Mouse (Mus musculus) heart, embryonic 13.5 days (tissue): Measurements from ENCODE around the gene Cdkal1. TPM values are rescaled to one million over a fixed set of nuclear protein-coding genes. Genes with fewer than 3 reads are reported as not detected.

Experiments used
- ATAC-seq: fragments of 200-750 bp; cut with Nextera tagmentation; 2 replicates; pipeline ENCODE4 v1.8.0; 2017; ENCODE audit warnings: moderate TSS enrichment; ENCODE audit not compliant: insufficient number of reproducible peaks, low FRiP score, low TSS enrichment; ENCODE audit errors: extremely low read depth
- H3K27ac ChIP-seq: fragments of 300-500 bp; sonication (generic); replicated peaks from 2 replicates; pipeline ENCODE4 v1.5.1; 2015; ENCODE audit warnings: moderate library complexity, mild to moderate bottlenecking, inconsistent platforms
- H3K27me3 ChIP-seq: fragments of 300-500 bp; sonication (generic); replicated peaks from 2 replicates; pipeline ENCODE4 v1.6.1; 2015; ENCODE audit warnings: mild to moderate bottlenecking, inconsistent platforms
- H3K36me3 ChIP-seq: fragments of 300-500 bp; sonication (generic); 2 replicates; pipeline ENCODE4 v1.6.1; 2015; ENCODE audit warnings: mild to moderate bottlenecking, inconsistent platforms
- H3K4me1 ChIP-seq: fragments of 300-500 bp; sonication (generic); 2 replicates; pipeline ENCODE4 v1.6.1; 2015; ENCODE audit warnings: inconsistent platforms
- H3K4me2 ChIP-seq: fragments of 300-500 bp; sonication (generic); 2 replicates; pipeline ENCODE4 v1.6.1; 2015; ENCODE audit warnings: inconsistent platforms, mild to moderate bottlenecking, moderate library complexity
- H3K4me3 ChIP-seq: fragments of 300-500 bp; sonication (generic); 2 replicates; pipeline ENCODE4 v1.5.1; 2015; ENCODE audit warnings: moderate library complexity, mild to moderate bottlenecking, inconsistent platforms
- H3K9ac ChIP-seq: fragments of 300-500 bp; sonication (generic); 2 replicates; pipeline ENCODE4 v1.6.1; 2015; ENCODE audit warnings: inconsistent platforms, mild to moderate bottlenecking, moderate library complexity
- H3K9me3 ChIP-seq: fragments of 300-500 bp; sonication (generic); 2 replicates; pipeline ENCODE4 v1.6.1; 2016; ENCODE audit warnings: inconsistent platforms
- WGBS: fragments of 180-500 bp; shearing (Covaris S2); methylation state at CpG from one replicate; pipeline ENCODE4 v1.1.7; 2015; ENCODE audit warnings: mixed read lengths; 5-methylcytosine and 5-hydroxymethylcytosine counted together
- polyA plus RNA-seq: library from polyadenylated mRNA; unstranded; fragments of >200 nt; fragmentation: Nextera tagmentation; extraction: Ambion mirVana; gene quantifications from 2 replicates; pipeline ENCODE4 v1.2.1, GENCODE M21; 2015

The Cdkal1 gene
- polyA plus RNA-seq, 1 experiment from 2014 or later, result 19.7 TPM

DNA sequence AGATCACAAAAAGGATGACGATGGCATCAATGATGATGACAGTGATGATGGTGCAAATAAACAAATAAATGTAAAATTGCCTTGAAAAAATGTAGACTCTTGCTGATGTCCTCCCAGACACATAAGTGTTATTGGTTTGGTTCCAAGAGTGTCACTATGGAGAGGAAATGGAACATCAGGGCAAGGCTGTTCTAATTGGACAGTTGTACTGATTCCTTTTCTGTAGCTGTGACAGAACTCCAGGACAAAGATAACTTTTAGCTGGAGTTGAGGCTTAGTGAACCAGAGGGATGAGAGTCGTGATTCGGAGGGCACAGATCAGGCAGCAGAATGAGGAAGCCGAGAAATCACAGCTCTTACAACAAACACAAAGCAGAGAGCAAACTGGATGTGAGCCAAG lies 111.7 kb downstream of the Cdkal1 start:
- H3K27ac ChIP-seq, result 0 out of 2 replicates have a peak overlapping the region, but pooled peaks have one; percentile 17
- no peaks in the 10 kb centered on the region for H3K9me3 ChIP-seq
- 49% methylated on average over 4 of the region's 4 CpGs for WGBS
- no peak overlapping the region for H3K9ac ChIP-seq
- ATAC-seq, result no peak
- no peaks in the 10 kb centered on the region for H3K27me3 ChIP-seq
- H3K36me3 ChIP-seq, result no peaks in the 10 kb centered on the region
- no peak overlapping the region for H3K4me2 ChIP-seq
- peaks cover 36% of the 10 kb centered on the region for H3K4me1 ChIP-seq
- no peak overlapping the region for H3K4me3 ChIP-seq

DNA sequence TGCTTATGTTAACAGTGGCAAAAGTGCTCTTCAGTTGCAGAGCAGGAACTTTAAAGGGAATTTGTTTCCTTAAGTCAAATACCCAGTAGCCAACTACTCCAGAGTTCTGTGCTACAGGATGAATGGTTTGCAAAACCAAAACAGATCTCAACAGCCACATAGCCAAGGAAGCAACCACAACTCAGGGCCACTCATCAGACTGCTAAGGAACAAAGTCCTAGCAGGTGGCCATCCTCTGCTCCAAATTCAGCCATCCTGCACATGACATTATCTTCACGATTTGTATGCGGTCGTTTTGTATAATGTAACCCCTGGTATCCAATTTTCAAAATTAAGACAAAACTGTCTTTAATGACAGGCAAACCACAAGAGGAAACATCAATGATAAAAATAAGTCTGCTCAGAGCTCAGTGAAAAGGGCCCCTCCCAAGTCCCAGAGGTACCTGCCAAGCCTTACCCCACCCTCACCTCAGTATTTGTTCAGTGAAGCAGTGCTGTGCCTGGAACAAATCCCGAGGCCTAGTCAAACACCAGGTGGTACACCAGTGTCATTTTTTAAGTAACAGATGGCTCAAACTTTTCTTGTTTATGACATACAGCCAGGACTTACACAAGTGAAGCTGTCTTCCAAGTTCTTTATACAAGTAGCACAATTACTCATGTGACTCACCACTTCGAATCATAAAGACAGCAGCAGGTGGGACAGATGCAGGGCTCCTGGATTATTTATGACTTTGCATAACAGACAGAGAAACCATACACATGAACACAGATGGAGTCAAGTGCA lies 117.6 kb downstream of the Cdkal1 start:
- no peak overlapping the region for H3K4me2 ChIP-seq
- H3K36me3 ChIP-seq, result no peaks in the 10 kb centered on the region

DNA sequence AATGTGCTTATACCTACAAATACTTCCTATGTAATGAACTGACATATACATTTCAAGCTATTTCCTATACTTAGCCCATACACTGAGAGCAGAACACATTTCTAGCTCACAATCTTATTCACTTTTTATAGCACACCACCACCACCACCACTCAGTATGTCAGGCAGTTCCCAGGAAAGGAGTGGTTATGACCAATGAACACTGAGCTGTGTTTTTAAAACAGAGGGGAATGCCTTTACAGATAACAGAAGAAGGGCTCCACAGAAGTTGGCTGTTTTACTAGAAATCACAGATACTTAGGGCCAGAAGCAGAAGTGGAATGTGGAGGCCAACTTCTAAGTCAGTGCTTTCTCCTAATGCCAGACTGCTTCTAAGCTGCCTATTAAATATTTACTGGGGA lies 121.0 kb downstream of the Cdkal1 start:
- Histone ChIP-seq H3K27me3 (no peaks in the 10 kb centered on the region), H3K4me3 (no peak overlapping the region), H3K27ac (peak overlapping the region; percentile 61), H3K4me1 (peaks cover 26% of the 10 kb centered on the region), H3K4me2 (no peak overlapping the region), H3K36me3 (no peaks in the 10 kb centered on the region), H3K9me3 (no peaks in the 10 kb centered on the region), H3K9ac (no peak overlapping the region)
- ATAC-seq, result no peak

More for the DNA sequence above, 117.6 kb downstream of the Cdkal1 start:
- no peak overlapping the region for H3K27ac ChIP-seq
- no peak overlapping the region for H3K4me3 ChIP-seq
- H3K4me1 ChIP-seq, result peaks cover 20% of the 10 kb centered on the region
- H3K27me3 ChIP-seq, result no peaks in the 10 kb centered on the region
- no peaks in the 10 kb centered on the region for H3K9me3 ChIP-seq
- no peak overlapping the region for H3K9ac ChIP-seq
- ATAC-seq, result no peak
- WGBS, result 86% methylated on average over 5 of the region's 5 CpGs

DNA sequence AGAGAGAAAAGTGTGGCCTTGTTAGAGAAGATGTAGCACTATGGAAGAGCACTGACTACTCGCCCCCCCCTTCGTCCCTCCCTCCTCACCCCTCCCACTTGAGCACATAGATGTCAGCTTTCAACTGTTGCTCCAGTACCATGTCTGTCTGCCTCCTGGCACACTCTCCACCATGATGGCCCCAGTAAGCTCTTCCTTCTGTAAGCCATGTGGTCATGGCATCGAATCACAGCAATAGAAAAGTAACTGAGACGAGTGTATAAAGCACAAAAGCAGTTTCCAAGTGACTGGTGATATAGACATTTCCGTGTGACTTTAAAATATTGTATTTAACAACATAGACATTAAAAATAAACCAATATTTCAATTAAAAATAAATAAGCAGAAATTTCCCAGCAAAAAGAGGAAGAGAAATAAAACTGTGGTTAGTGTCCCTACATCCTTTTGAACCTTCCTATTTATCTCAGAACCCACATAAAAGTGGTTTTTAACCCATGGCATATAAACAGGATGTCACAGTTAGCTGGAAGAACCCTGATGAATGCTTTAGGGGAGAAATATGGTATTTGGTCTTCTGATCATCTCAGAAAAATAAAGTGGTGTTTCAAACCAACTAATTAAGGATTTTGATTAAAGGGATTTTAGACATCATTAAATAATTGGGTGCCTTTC lies 129.2 kb downstream of the Cdkal1 start:
- peaks cover 8% of the 10 kb centered on the region for H3K4me1 ChIP-seq
- H3K27me3 ChIP-seq, result no peaks in the 10 kb centered on the region

DNA sequence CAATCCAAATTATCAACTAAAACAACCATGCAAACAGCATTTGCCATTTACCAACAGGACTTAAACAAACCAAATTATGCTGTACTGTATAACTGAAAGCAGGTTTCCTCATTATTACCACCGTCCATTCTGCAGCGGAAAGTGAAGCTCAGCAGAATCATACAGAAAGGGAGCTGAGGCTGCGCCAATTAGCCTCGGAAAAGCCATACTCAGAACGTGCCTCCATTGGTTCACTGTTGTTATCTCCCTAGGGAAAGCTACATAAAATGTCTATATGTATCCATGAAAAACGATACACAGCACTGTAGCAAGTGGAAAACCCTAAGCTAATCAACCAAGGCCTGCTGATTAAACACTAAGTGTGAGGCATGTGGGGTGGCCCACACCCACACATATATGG lies 130.6 kb downstream of the Cdkal1 start:
- Histone ChIP-seq H3K27me3 (no peaks in the 10 kb centered on the region), H3K4me2 (no peak overlapping the region), H3K9ac (no peak overlapping the region), H3K9me3 (no peaks in the 10 kb centered on the region), H3K36me3 (no peaks in the 10 kb centered on the region), H3K27ac (no peak overlapping the region), H3K4me1 (peaks cover 4% of the 10 kb centered on the region), H3K4me3 (no peak overlapping the region)
- no peak for ATAC-seq
- 83% methylated on average over 6 of the region's 6 CpGs for WGBS

More for the DNA sequence above, 129.2 kb downstream of the Cdkal1 start:
- no peak overlapping the region for H3K27ac ChIP-seq
- no peaks in the 10 kb centered on the region for H3K36me3 ChIP-seq
- no peak overlapping the region for H3K4me3 ChIP-seq
- H3K9ac ChIP-seq, result no peak overlapping the region
- WGBS, result 84% methylated on average over 5 of the region's 5 CpGs
- H3K9me3 ChIP-seq, result no peaks in the 10 kb centered on the region
- no peak overlapping the region for H3K4me2 ChIP-seq
- no peak for ATAC-seq

DNA sequence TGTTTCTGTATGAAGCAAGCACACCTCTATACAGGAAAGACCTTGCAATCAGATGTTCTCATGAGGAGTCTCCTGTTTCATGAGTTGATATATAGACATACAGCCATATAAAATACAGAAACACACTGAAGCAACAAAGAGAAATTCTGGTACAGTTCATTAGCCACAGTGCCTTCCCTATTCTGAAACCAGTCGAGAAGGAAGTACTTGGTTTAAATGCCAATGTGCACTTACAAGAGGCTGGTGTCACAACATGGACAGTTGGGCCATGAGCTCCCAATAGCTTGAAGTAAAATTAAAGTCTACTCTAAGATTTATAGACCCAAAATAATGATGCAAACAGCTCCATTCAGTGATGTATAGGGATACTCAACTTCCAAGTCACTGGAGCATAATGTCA lies 132.3 kb downstream of the Cdkal1 start:
- Histone ChIP-seq H3K27me3 (no peaks in the 10 kb centered on the region), H3K27ac (no peak overlapping the region), H3K36me3 (no peaks in the 10 kb centered on the region), H3K9ac (no peak overlapping the region), H3K4me3 (no peak overlapping the region), H3K4me2 (no peak overlapping the region), H3K9me3 (no peaks in the 10 kb centered on the region), H3K4me1 (no peaks in the 10 kb centered on the region; the same call in 1 of the 2 replicates)
- ATAC-seq, result no peak
- 72% methylated on average over 1 of the region's 1 CpGs for WGBS

DNA sequence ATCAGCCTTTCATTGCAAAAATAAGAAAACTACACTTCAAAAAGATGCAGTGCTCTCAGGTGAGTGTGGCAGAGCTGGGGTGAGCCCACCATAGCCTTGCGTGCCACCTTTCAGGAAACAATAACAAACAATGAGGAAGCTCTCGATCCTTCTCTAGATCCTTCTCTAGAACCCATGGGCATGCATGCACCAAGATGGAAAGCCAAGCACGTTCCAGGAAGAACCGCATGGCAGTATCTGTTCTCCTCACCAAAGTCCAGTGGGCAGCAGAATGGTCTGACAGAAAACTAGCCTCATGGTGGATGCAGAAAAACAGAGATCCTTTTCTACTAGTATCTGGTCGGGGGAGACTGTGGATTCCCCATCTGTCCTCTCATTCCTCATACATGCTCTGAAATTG lies 134.3 kb downstream of the Cdkal1 start:
- no peak overlapping the region for H3K9ac ChIP-seq
- no peak overlapping the region for H3K27ac ChIP-seq
- peaks cover 10% of the 10 kb centered on the region for H3K4me1 ChIP-seq
- 0 out of 2 replicates have a peak, but pooled peaks cover 5% of the 10 kb centered on the region for H3K36me3 ChIP-seq
- H3K27me3 ChIP-seq, result no peaks in the 10 kb centered on the region
- no peaks in the 10 kb centered on the region for H3K9me3 ChIP-seq
- 86% methylated on average over 5 of the region's 5 CpGs for WGBS
- no peak for ATAC-seq
- no peak overlapping the region for H3K4me3 ChIP-seq
- no peak overlapping the region for H3K4me2 ChIP-seq

DNA sequence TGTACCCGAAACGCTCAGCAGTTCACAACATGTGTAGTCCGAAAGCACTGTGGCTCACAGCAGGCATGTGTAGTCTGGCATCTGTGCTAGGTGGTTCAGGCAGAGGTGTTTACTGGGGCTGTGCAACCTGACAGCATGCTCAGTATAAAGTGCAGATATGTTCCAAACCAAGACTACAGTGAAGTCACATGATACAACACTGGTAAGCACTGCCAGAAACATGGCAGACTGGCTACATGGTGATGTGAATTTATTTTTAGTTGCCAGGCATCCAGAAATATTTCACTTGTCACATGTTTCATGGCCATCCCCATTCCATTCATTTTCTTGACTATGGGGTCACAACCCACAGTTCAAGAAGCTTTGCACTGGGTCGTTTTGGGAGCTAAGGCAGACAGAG lies 138.9 kb downstream of the Cdkal1 start:
- WGBS, result 74% methylated on average over 4 of the region's 4 CpGs
- Histone ChIP-seq H3K4me3 (no peak overlapping the region), H3K36me3 (0 out of 2 replicates have a peak, but pooled peaks cover 5% of the 10 kb centered on the region), H3K9me3 (no peaks in the 10 kb centered on the region), H3K4me1 (peaks cover 19% of the 10 kb centered on the region), H3K9ac (no peak overlapping the region), H3K27me3 (no peaks in the 10 kb centered on the region), H3K27ac (peak overlapping the region; percentile 71), H3K4me2 (no peak overlapping the region)
- ATAC-seq, result no peak

DNA sequence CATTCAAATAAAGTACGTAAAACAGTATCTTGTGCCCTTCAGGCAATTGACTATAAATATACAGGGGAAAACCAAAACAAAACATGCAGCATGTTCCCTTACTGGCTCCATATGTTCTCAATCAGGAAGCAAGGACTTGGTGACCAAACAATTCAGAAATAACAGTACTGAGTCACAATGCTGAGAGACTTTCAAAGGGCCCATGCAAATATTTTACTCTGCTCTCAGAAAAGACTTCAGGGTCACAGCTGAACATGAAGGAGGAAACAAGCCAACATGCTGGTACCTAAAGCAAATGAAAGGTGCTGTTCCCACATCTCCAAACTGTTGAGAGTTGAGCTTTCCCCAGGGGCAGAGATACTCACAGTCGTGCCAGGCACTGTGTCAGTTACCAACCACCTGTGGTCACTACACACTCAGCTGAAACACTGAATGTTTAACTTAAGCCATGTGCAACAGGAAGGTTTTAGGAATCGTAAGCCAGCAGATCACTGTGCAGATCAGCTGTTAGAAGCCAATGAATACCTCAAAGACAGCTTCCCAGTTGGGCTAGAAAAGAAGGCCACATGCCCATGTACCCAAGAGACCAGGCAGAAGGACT lies 140.1 kb downstream of the Cdkal1 start:
- Histone ChIP-seq H3K4me2 (no peak overlapping the region), H3K27ac (no peak overlapping the region; the same call in 1 of the 2 replicates), H3K9ac (no peak overlapping the region), H3K4me3 (no peak overlapping the region), H3K9me3 (no peaks in the 10 kb centered on the region), H3K4me1 (peaks cover 19% of the 10 kb centered on the region), H3K27me3 (no peaks in the 10 kb centered on the region), H3K36me3 (0 out of 2 replicates have a peak, but pooled peaks cover 5% of the 10 kb centered on the region)
- ATAC-seq, result no peak
- WGBS, result 74% methylated on average over 3 of the region's 3 CpGs

DNA sequence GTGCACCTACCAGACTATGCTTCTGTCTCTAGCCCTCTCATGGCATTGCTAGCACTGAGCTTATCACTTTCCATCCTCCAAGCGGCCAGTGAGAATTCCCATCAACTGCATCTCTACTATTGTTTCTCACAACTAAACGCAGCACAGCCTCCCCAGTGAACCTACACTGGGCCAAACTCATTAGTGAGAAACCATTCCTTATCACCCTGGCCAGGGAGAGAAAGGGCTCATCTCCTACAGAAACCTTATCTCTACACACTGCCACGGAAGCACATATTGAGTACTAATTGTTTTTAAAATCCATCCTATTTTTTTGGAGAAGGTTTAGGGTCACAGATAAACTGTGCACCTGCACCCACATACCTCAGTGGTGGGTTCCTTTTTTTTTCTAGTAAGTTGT lies 147.9 kb downstream of the Cdkal1 start:
- no peak overlapping the region for H3K27ac ChIP-seq
- H3K4me1 ChIP-seq, result peaks cover 2% of the 10 kb centered on the region; the same call in 1 of the 2 replicates
- 51% methylated on average over 3 of the region's 3 CpGs for WGBS
- no peak overlapping the region for H3K9ac ChIP-seq
- H3K27me3 ChIP-seq, result no peaks in the 10 kb centered on the region
- no peak overlapping the region for H3K4me2 ChIP-seq
- H3K36me3 ChIP-seq, result peaks cover 5% of the 10 kb centered on the region
- no peak for ATAC-seq
- H3K4me3 ChIP-seq, result no peak overlapping the region
- H3K9me3 ChIP-seq, result no peaks in the 10 kb centered on the region

DNA sequence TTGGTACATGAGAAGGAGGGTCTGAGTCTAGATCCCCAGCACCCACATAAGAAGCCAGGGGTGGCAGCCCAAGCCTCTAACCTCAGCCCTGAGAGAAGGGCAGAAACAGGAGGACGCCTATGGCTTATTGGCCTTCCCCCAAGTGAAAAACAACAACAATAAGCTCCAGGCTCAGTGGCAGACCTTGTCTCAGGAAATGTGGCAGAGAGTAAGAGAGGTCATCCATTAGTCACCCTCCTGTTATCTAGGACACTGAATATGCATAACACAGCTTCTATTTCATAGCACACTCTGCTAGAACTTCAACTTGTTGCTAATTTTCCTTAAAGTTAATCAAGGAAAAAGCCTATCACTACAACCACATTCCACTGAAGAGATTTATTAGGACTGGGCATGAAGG lies 154.1 kb downstream of the Cdkal1 start:
- no peaks in the 10 kb centered on the region for H3K9me3 ChIP-seq
- no peak overlapping the region for H3K4me3 ChIP-seq
- no peaks in the 10 kb centered on the region for H3K27me3 ChIP-seq
- ATAC-seq, result no peak
- 0 out of 2 replicates have a peak, but pooled peaks cover 3% of the 10 kb centered on the region for H3K36me3 ChIP-seq
- peaks cover 28% of the 10 kb centered on the region for H3K4me1 ChIP-seq
- H3K9ac ChIP-seq, result no peak overlapping the region
- WGBS, result 36% methylated on average over 1 of the region's 1 CpGs
- H3K4me2 ChIP-seq, result no peak overlapping the region
- peak overlapping the region; percentile 51 for H3K27ac ChIP-seq
